Mouse (Mus musculus) kidney, postnatal 25 days (tissue): ENCODE results near the gene Gm5294.

Source experiments
- DNase-seq, 2 experiments: peaks; one replicate each; pipeline ENCODE4 v3.0.0; 2021; ENCODE audit warnings: mixed read lengths in 2 of 2

The Gm5294 gene

GRCm38 (mm10) chr5:138819780-138820179 is at the start of gene Gm5294:
Gene Gm5294, plus strand, starts transcription at chr5:138820080.
- DNase-seq: no peak

- no peak for DNase-seq
These were observed 44.8 kb upstream of the Gm5294 start for GRCm38 (mm10) chr5:138775096-138775495.

GRCm38 (mm10) chr5:138776346-138776745 is 43.5 kb upstream of the Gm5294 start:
- DNase-seq: no peak

- DNase-seq: peak; percentile 66 to 77
These were observed 41.0 kb upstream of the Gm5294 start for GRCm38 (mm10) chr5:138778731-138779463.

GRCm38 (mm10) chr5:138779655-138780054 is 40.2 kb upstream of the Gm5294 start:
- no peak for DNase-seq

GRCm38 (mm10) chr5:138782697-138783096 is 37.2 kb upstream of the Gm5294 start:
- DNase-seq: no peak

GRCm38 (mm10) chr5:138783181-138783580 is 36.7 kb upstream of the Gm5294 start:
- DNase-seq: no peak

- peak; percentile 20 to 57 for DNase-seq
These were observed 33.8 kb upstream of the Gm5294 start for GRCm38 (mm10) chr5:138785986-138786515.

GRCm38 (mm10) chr5:138787648-138788047 is 32.2 kb upstream of the Gm5294 start:
- no peak for DNase-seq

- DNase-seq: peak; percentile 82 to 92
These were observed 31.2 kb upstream of the Gm5294 start for GRCm38 (mm10) chr5:138788481-138789211.

GRCm38 (mm10) chr5:138790954-138791480 is 28.9 kb upstream of the Gm5294 start:
- peak; percentile 24 to 51 for DNase-seq

GRCm38 (mm10) chr5:138801588-138802116 is 18.2 kb upstream of the Gm5294 start:
- no peak for DNase-seq

- no peak for DNase-seq
These were observed 15.6 kb upstream of the Gm5294 start for GRCm38 (mm10) chr5:138804286-138804685.

- DNase-seq: no peak
These were observed 10.1 kb upstream of the Gm5294 start for GRCm38 (mm10) chr5:138809767-138810166.

GRCm38 (mm10) chr5:138820717-138821332 is 945 bp downstream of the Gm5294 start:
- no peak for DNase-seq

- DNase-seq: no peak
These were observed 5.2 kb downstream of the Gm5294 start for GRCm38 (mm10) chr5:138825090-138825489.

- peak; percentile 23 to 70 for DNase-seq
These were observed 13.5 kb downstream of the Gm5294 start for GRCm38 (mm10) chr5:138833406-138833805.

- DNase-seq: no peak
These were observed 15.0 kb downstream of the Gm5294 start for GRCm38 (mm10) chr5:138834910-138835309.

GRCm38 (mm10) chr5:138840981-138841380 is 21.1 kb downstream of the Gm5294 start:
- DNase-seq: peak; percentile 43 to 57

- DNase-seq: no peak
These were observed 23.4 kb downstream of the Gm5294 start for GRCm38 (mm10) chr5:138843168-138843824.

GRCm38 (mm10) chr5:138846506-138846905 is 26.6 kb downstream of the Gm5294 start:
- DNase-seq: peak; percentile 71 to 86

- DNase-seq: peak; percentile 86 to 94
These were observed 28.2 kb downstream of the Gm5294 start for GRCm38 (mm10) chr5:138848102-138848501.
